Mouse (Mus musculus) heart, embryonic 11.5 days (tissue): ENCODE results near the gene Rgs13. TPM values are rescaled to one million over a fixed set of nuclear protein-coding genes. Genes with fewer than 3 reads are reported as not detected.

Experiments used
- ATAC-seq: fragments of 200-750 bp; cut with Nextera tagmentation; replicated peaks from 2 replicates; pipeline ENCODE4 v1.8.0; 2017; ENCODE audit warnings: moderate library complexity; ENCODE audit not compliant: insufficient number of reproducible peaks, low FRiP score, low TSS enrichment
- H3K27ac ChIP-seq: fragments of 300-500 bp; sonication (generic); 2 replicates; pipeline ENCODE4 v1.5.1; 2014; ENCODE audit warnings: mild to moderate bottlenecking, low read depth, low read length
- H3K27me3 ChIP-seq: fragments of 300-500 bp; sonication (generic); 2 replicates; pipeline ENCODE4 v1.6.1; 2014; ENCODE audit warnings: mild to moderate bottlenecking, low read length, mixed read lengths; ENCODE audit not compliant: control insufficient read depth, insufficient read depth
- H3K36me3 ChIP-seq: fragments of 300-500 bp; sonication (generic); 2 replicates; pipeline ENCODE4 v1.6.1; 2014; ENCODE audit warnings: mild to moderate bottlenecking, low read length, moderate library complexity, mixed read lengths; ENCODE audit not compliant: control insufficient read depth, insufficient read depth
- H3K4me1 ChIP-seq: fragments of 300-500 bp; sonication (generic); 2 replicates; pipeline ENCODE4 v1.6.1; 2014; ENCODE audit warnings: low read length; ENCODE audit not compliant: control insufficient read depth, insufficient read depth
- H3K4me2 ChIP-seq: fragments of 300-500 bp; sonication (generic); 2 replicates; pipeline ENCODE4 v1.6.1; 2014; ENCODE audit warnings: mild to moderate bottlenecking, moderate library complexity
- H3K4me3 ChIP-seq: fragments of 300-500 bp; sonication (generic); 2 replicates; pipeline ENCODE4 v1.5.1; 2014; ENCODE audit warnings: low read depth, low read length
- H3K9ac ChIP-seq: fragments of 300-500 bp; sonication (generic); 2 replicates; pipeline ENCODE4 v1.6.1; 2014; ENCODE audit warnings: mild to moderate bottlenecking, low read depth, low read length, moderate library complexity
- H3K9me3 ChIP-seq: fragments of 300-500 bp; sonication (generic); replicated peaks from 2 replicates; pipeline ENCODE4 v1.6.1; 2016; ENCODE audit warnings: low read length; ENCODE audit not compliant: control insufficient read depth
- WGBS: fragments of 180-500 bp; shearing (Covaris S2); extraction: QIAGEN DNeasy Blood & Tissue Kit; methylation state at CpG from one replicate; pipeline ENCODE4 v1.1.7; 2014; ENCODE audit not compliant: insufficient replicate concordance; 5-methylcytosine and 5-hydroxymethylcytosine counted together
- polyA plus RNA-seq: library from polyadenylated mRNA; unstranded; fragments of >200 nt; fragmentation: Nextera tagmentation; extraction: Ambion mirVana; gene quantifications from 2 replicates; pipeline ENCODE4 v1.2.1, GENCODE M21; 2014

Rgs13 gene
- polyA plus RNA-seq, 1 experiment from 2014 or later, result not detected

- Histone ChIP-seq H3K4me1 (no peaks in the 10 kb centered on the region), H3K9me3 (no peaks in the 10 kb centered on the region), H3K4me3 (no peak overlapping the region), H3K27ac (no peak overlapping the region), H3K36me3 (no peaks in the 10 kb centered on the region), H3K4me2 (no peak overlapping the region), H3K27me3 (no peaks in the 10 kb centered on the region), H3K9ac (no peak overlapping the region)
- ATAC-seq, result no peak
- 63% methylated on average over 7 of the region's 7 CpGs for WGBS
Measured at GRCm38 (mm10) chr1:144186655-144187396, 9.7 kb upstream of the Rgs13 start.

- H3K27ac ChIP-seq, result no peak overlapping the region
- no peak overlapping the region for H3K4me3 ChIP-seq
- H3K4me1 ChIP-seq, result no peaks in the 10 kb centered on the region
- H3K9me3 ChIP-seq, result no peaks in the 10 kb centered on the region
- WGBS, result 63% methylated on average over 4 of the region's 4 CpGs
- no peak overlapping the region for H3K9ac ChIP-seq
- no peaks in the 10 kb centered on the region for H3K27me3 ChIP-seq
- no peak for ATAC-seq
- no peaks in the 10 kb centered on the region for H3K36me3 ChIP-seq
- H3K4me2 ChIP-seq, result no peak overlapping the region
Measured at GRCm38 (mm10) chr1:144184955-144185715, 8.0 kb upstream of the Rgs13 start.

GRCm38 (mm10) chr1:144183622-144184021 lies 6.5 kb upstream of the Rgs13 start:
- no peak overlapping the region for H3K27ac ChIP-seq
- H3K4me1 ChIP-seq, result no peaks in the 10 kb centered on the region
- no peak overlapping the region for H3K9ac ChIP-seq
- ATAC-seq, result no peak
- no peaks in the 10 kb centered on the region for H3K36me3 ChIP-seq
- no peaks in the 10 kb centered on the region for H3K9me3 ChIP-seq
- H3K27me3 ChIP-seq, result no peaks in the 10 kb centered on the region
- no peak overlapping the region for H3K4me3 ChIP-seq
- H3K4me2 ChIP-seq, result no peak overlapping the region

GRCm38 (mm10) chr1:144179559-144179958 lies 2.4 kb upstream of the Rgs13 start:
- H3K4me1 ChIP-seq, result no peaks in the 10 kb centered on the region
- no peak overlapping the region for H3K4me3 ChIP-seq
- no peak for ATAC-seq
- H3K9me3 ChIP-seq, result no peaks in the 10 kb centered on the region
- 82% methylated on average over 4 of the region's 4 CpGs for WGBS
- H3K9ac ChIP-seq, result no peak overlapping the region
- H3K27ac ChIP-seq, result no peak overlapping the region
- no peak overlapping the region for H3K4me2 ChIP-seq
- no peaks in the 10 kb centered on the region for H3K27me3 ChIP-seq
- H3K36me3 ChIP-seq, result no peaks in the 10 kb centered on the region

GRCm38 (mm10) chr1:144178281-144178957 lies 1.2 kb upstream of the Rgs13 start:
- Histone ChIP-seq H3K9me3 (no peaks in the 10 kb centered on the region), H3K27me3 (no peaks in the 10 kb centered on the region), H3K4me2 (no peak overlapping the region), H3K4me3 (no peak overlapping the region), H3K27ac (no peak overlapping the region), H3K4me1 (no peaks in the 10 kb centered on the region), H3K36me3 (no peaks in the 10 kb centered on the region), H3K9ac (no peak overlapping the region)
- no peak for ATAC-seq
- WGBS, result 67% methylated on average over 9 of the region's 9 CpGs

- no peaks in the 10 kb centered on the region for H3K36me3 ChIP-seq
- no peak overlapping the region for H3K27ac ChIP-seq
- no peaks in the 10 kb centered on the region for H3K4me1 ChIP-seq
- ATAC-seq, result no peak
- no peaks in the 10 kb centered on the region for H3K27me3 ChIP-seq
- no peak overlapping the region for H3K4me2 ChIP-seq
- no peak overlapping the region for H3K4me3 ChIP-seq
- H3K9me3 ChIP-seq, result no peaks in the 10 kb centered on the region
- H3K9ac ChIP-seq, result no peak overlapping the region
Measured at GRCm38 (mm10) chr1:144177620-144178019, 448 bp upstream of the Rgs13 start.

- no peak for ATAC-seq
- WGBS, result 80% methylated on average over 6 of the region's 6 CpGs
- Histone ChIP-seq H3K9ac (no peak overlapping the region), H3K27ac (no peak overlapping the region), H3K4me2 (no peak overlapping the region), H3K27me3 (no peaks in the 10 kb centered on the region), H3K4me3 (no peak overlapping the region), H3K36me3 (no peaks in the 10 kb centered on the region), H3K9me3 (no peaks in the 10 kb centered on the region), H3K4me1 (no peaks in the 10 kb centered on the region)
Measured at GRCm38 (mm10) chr1:144174760-144175159, 2.4 kb downstream of the Rgs13 start.

- no peak for ATAC-seq
- no peak overlapping the region for H3K4me2 ChIP-seq
- no peak overlapping the region for H3K4me3 ChIP-seq
- H3K27ac ChIP-seq, result no peak overlapping the region
- H3K9ac ChIP-seq, result no peak overlapping the region
- no peaks in the 10 kb centered on the region for H3K36me3 ChIP-seq
- H3K27me3 ChIP-seq, result no peaks in the 10 kb centered on the region
- WGBS, result 63% methylated on average over 2 of the region's 2 CpGs
- no peaks in the 10 kb centered on the region for H3K9me3 ChIP-seq
- no peaks in the 10 kb centered on the region for H3K4me1 ChIP-seq
Measured at GRCm38 (mm10) chr1:144173568-144174036, 3.6 kb downstream of the Rgs13 start.
